Mouse (Mus musculus) urinary bladder, postnatal 0 days (tissue): ENCODE results near the gene Rhbdd3. TPM values are rescaled to one million over a fixed set of nuclear protein-coding genes. Genes with fewer than 3 reads are reported as not detected.

Experiments
- polyA plus RNA-seq: library from polyadenylated mRNA; unstranded; fragments of >200 nt; fragmentation: Nextera tagmentation; extraction: Ambion mirVana; gene quantifications from 2 replicates; pipeline ENCODE4 v1.2.1, GENCODE M21; 2015

The Rhbdd3 gene
- 17.4 and 21.5 TPM in 2 replicates for polyA plus RNA-seq

GRCm38 (mm10) chr11:5098736-5099542 lies at the start of gene Rhbdd3, which contains the start of gene Ewsr1:
TSS of gene Rhbdd3 (plus strand) at chr11:5098926.
TSS of gene Ewsr1 (minus strand) at chr11:5099266.

GRCm38 (mm10) chr11:5057856-5058641 lies 40.7 kb upstream of the Rhbdd3 start, which contains the start of gene Rasl10a:
TSS of gene Rasl10a (plus strand) at chr11:5058128.

GRCm38 (mm10) chr11:5065056-5065821 lies 33.5 kb upstream of the Rhbdd3 start, which contains the start of gene Gas2l1:
TSS of gene Gas2l1 (minus strand) at chr11:5065327.

GRCm38 (mm10) chr11:5151680-5152337 lies 53.1 kb downstream of the Rhbdd3 start, which contains the start of gene Emid1:
TSS of gene Emid1 (minus strand) at chr11:5152257.

Other genes starting within 250 kb of the Rhbdd3 start
- 21.5 and 23.6 TPM in 2 replicates for gene Nf2, start 249.4 kb upstream of the Rhbdd3 start, polyA plus RNA-seq
- gene Nipsnap1, start 225.0 kb upstream of the Rhbdd3 start, polyA plus RNA-seq, result 13.3 and 14.5 TPM in 2 replicates
- 17.3 and 18.8 TPM in 2 replicates for gene Thoc5, start 203.6 kb upstream of the Rhbdd3 start, polyA plus RNA-seq
- 0.05 and 0.14 TPM in 2 replicates for gene Nefh, start 150.9 kb upstream of the Rhbdd3 start, polyA plus RNA-seq
- gene Ap1b1, start 112.1 kb upstream of the Rhbdd3 start, polyA plus RNA-seq, result 35.8 and 37.2 TPM in 2 replicates
- 1.1 and 1.9 TPM in 2 replicates for gene Rasl10a, start 40.8 kb upstream of the Rhbdd3 start, polyA plus RNA-seq
- 30.0 and 31.8 TPM in 2 replicates for gene Gas2l1, start 33.6 kb upstream of the Rhbdd3 start, polyA plus RNA-seq
- 280 and 285 TPM in 2 replicates for gene Ewsr1, start 340 bp downstream of the Rhbdd3 start, polyA plus RNA-seq
- gene Emid1, start 53.3 kb downstream of the Rhbdd3 start, polyA plus RNA-seq, result 35.0 and 40.1 TPM in 2 replicates
- gene Kremen1, start 162.6 kb downstream of the Rhbdd3 start, polyA plus RNA-seq, result 17.9 and 20.2 TPM in 2 replicates